Comparison of ENCODE assay signal across 8 mouse cellular contexts in genomic region chr16:4420298-4421054, GRCm38 (mm10). TPM values are rescaled to one million over a fixed set of nuclear protein-coding genes. Genes with fewer than 3 reads are reported as not detected.
A peak's percentile ranks its signal among the peaks of the same experiment; 100 is the strongest.
DNase-seq lines count a peak whose midpoint lies in the region; ATAC-seq and TF ChIP-seq lines count a peak whose summit lies in the region.

Gene Adcy9, minus strand, starts transcription at chr16:4420498.

- H3K4me2 ChIP-seq in lung, postnatal 0 days (replicated peaks; ENCODE audit: low read depth, low read length) = peak within 1 kb of the TSS; percentile 94

- H3K36me3 ChIP-seq in hindbrain, embryonic 10.5 days = no peaks in the 10 kb centered on the region; the same call in 1 of the 2 replicates
- H3K36me3 ChIP-seq in lung, postnatal 0 days (ENCODE audit: insufficient read depth, low read length) = no peaks in the 10 kb centered on the region

- no peak for TF ChIP-seq CTCF in lung, postnatal 0 days (IDR thresholded peaks at IDR 0.05)

- WGBS in hindbrain, embryonic 10.5 days = under 1% methylated on average over 57 of the region's 64 CpGs
- 1% methylated on average over 29 of the region's 64 CpGs for WGBS in lung, postnatal 0 days

- H3K27ac ChIP-seq in hindbrain, embryonic 10.5 days = peak within 1 kb of the TSS; percentile 73
- peak within 1 kb of the TSS; percentile 84 for H3K27ac ChIP-seq in lung, postnatal 0 days (ENCODE audit: low read length)

- DNase-seq in Muller cell, postnatal 12 days (ENCODE audit: inconsistent ontology term) = peak; percentile 93
- DNase-seq in cerebellum, adult 9-10 months = peak; percentile 88
- DNase-seq in frontal cortex, adult 2 months (ENCODE audit: extremely low spot score in 1 of 2, low spot score in 1 of 2) = peak; percentile 56 to 91
- DNase-seq in hindbrain, embryonic 10.5 days (ENCODE audit: low spot score) = peak; percentile 88
- DNase-seq in layer of hippocampus, postnatal 10 days (ENCODE audit: low spot score in 2 of 2) = peak; percentile 88 to 94
- DNase-seq in lung, postnatal 0 days (ENCODE audit: low spot score) = peak; percentile 92
- peak; percentile 89 for DNase-seq in ovary, postnatal 14 days (ENCODE audit: low spot score)
- DNase-seq in thymus, postnatal 14 days = peak; percentile 96

- H3K9me3 ChIP-seq in hindbrain, embryonic 10.5 days = no peaks in the 10 kb centered on the region
- H3K9me3 ChIP-seq in lung, postnatal 0 days (ENCODE audit: low read length) = no peaks in the 10 kb centered on the region

- H3K9ac ChIP-seq in lung, postnatal 0 days (replicated peaks; ENCODE audit: low read depth) = peak within 1 kb of the TSS; percentile 65

- ATAC-seq in lung, postnatal 0 days = peak; percentile 97

- H3K27me3 ChIP-seq in hindbrain, embryonic 10.5 days (ENCODE audit: insufficient read depth, poor library complexity, severe bottlenecking) = peaks cover 43% of the 10 kb centered on the region
- H3K27me3 ChIP-seq in lung, postnatal 0 days (replicated peaks; ENCODE audit: insufficient read depth, low read length) = no peaks in the 10 kb centered on the region

- H3K4me3 ChIP-seq in hindbrain, embryonic 10.5 days = peak within 1 kb of the TSS; percentile 77
- H3K4me3 ChIP-seq in lung, postnatal 0 days (ENCODE audit: low read depth, low read length) = peak within 1 kb of the TSS; percentile 77

- peaks cover 24% of the 10 kb centered on the region for H3K4me1 ChIP-seq in hindbrain, embryonic 10.5 days (replicated peaks)
- H3K4me1 ChIP-seq in lung, postnatal 0 days (ENCODE audit: insufficient read depth, low read depth, low read length) = peaks cover 11% of the 10 kb centered on the region; the same call in 1 of the 2 replicates

- TF ChIP-seq EP300 in lung, postnatal 0 days (IDR thresholded peaks at IDR 0.05) = no peak

RNA-seq across cellular contexts. Expression of gene Adcy9, which starts in this region (rescaled TPM):
- polyA plus RNA-seq in frontal cortex, adult 2 months (2012; rRNA removed) = 18.3 and 21.6 TPM in 2 replicates
- 0.77 and 1.1 TPM in 2 replicates for polyA plus RNA-seq in hindbrain, embryonic 10.5 days (2016; fragmentation: Nextera tagmentation; extraction: Ambion mirVana)
- 10 to 100 TPM; 48.7 to 51.6 TPM for total RNA-seq in layer of hippocampus, postnatal 10 days (2021)
- polyA plus RNA-seq in lung, postnatal 0 days (2015; fragmentation: Nextera tagmentation; extraction: Ambion mirVana) = 2.9 and 3.1 TPM in 2 replicates

Comparison
In these comparisons a context has a peak if more than half of its experiments do, and no peak if none do; other contexts are left out.
1. Peak in every context shown above with its lines: DNase-seq, ATAC-seq, H3K4me3 ChIP-seq and H3K27ac ChIP-seq.